Mouse (Mus musculus) MEL (cell line): Measurements from ENCODE around the gene Tapbpl. TPM values are rescaled to one million over a fixed set of nuclear protein-coding genes. Genes with fewer than 3 reads are reported as not detected.

Source experiments
- DNase-seq: peaks from one replicate; pipeline ENCODE4 v3.0.0; 2011; ENCODE audit warnings: low read depth, low spot score
- H3K27ac ChIP-seq: 2 replicates; pipeline ENCODE4 v1.5.1; 2012; ENCODE audit warnings: low read depth, mild to moderate bottlenecking, control low read depth, low read length, moderate library complexity; ENCODE audit not compliant: control insufficient read depth
- H3K27me3 ChIP-seq, 2 experiments: fragments of 150-350 bp in 1 of 2; sonication (generic) in 1 of 2; 2 replicates each; pipeline ENCODE4 v1.6.1; 2012; ENCODE audit warnings: low read length in 2 of 2, mild to moderate bottlenecking in 2 of 2, improper control_type of control experiment in 1 of 2, moderate library complexity in 1 of 2; ENCODE audit not compliant: insufficient read depth in 2 of 2, control insufficient read depth in 1 of 2
- H3K36me3 ChIP-seq, 2 experiments: 2 replicates each; pipeline ENCODE4 v1.6.1; 2012 to 2014; ENCODE audit warnings: low read length in 2 of 2, improper control_type of control experiment in 1 of 2, inconsistent platforms in 1 of 2, mild to moderate bottlenecking in 1 of 2; ENCODE audit not compliant: insufficient read depth in 2 of 2, control insufficient read depth in 1 of 2
- H3K4me1 ChIP-seq, 2 experiments: fragments of 150-350 bp in 1 of 2; sonication (generic) in 1 of 2; 2 replicates each; pipeline ENCODE4 v1.6.1; 2012; ENCODE audit warnings: low read length in 2 of 2, improper control_type of control experiment in 1 of 2, mild to moderate bottlenecking in 1 of 2; ENCODE audit not compliant: insufficient read depth in 2 of 2, control insufficient read depth in 1 of 2
- H3K4me3 ChIP-seq, 2 experiments: fragments of 150-350 bp in 1 of 2; sonication (generic) in 1 of 2; 2 replicates each; pipeline ENCODE4 v1.5.1; 2012; ENCODE audit warnings: low read depth in 2 of 2, low read length in 2 of 2, mild to moderate bottlenecking in 2 of 2, moderate library complexity in 2 of 2, control low read depth in 1 of 2, improper control_type of control experiment in 1 of 2; ENCODE audit not compliant: control insufficient read depth in 1 of 2, insufficient read depth in 1 of 2
- H3K79me2 ChIP-seq: 2 replicates; pipeline ENCODE4 v1.6.1; 2012; ENCODE audit warnings: mild to moderate bottlenecking, low read length, moderate library complexity; ENCODE audit not compliant: control insufficient read depth, poor library complexity, insufficient read depth
- H3K9ac ChIP-seq: 2 replicates; pipeline ENCODE4 v1.6.1; 2012; ENCODE audit warnings: low read depth, mild to moderate bottlenecking, control low read depth, low read length, moderate library complexity; ENCODE audit not compliant: control insufficient read depth, poor library complexity, severe bottlenecking
- H3K9me3 ChIP-seq: fragments of 150-350 bp; sonication (generic); replicated peaks from 2 replicates; pipeline ENCODE4 v1.6.1; 2012; ENCODE audit warnings: mild to moderate bottlenecking, low read length, improper control_type of control experiment, moderate library complexity; ENCODE audit not compliant: insufficient read depth
- BHLHE40 ChIP-seq: IDR thresholded peaks from 2 replicates; pipeline ENCODE4 v1.6.1; 2012; ENCODE audit warnings: low read depth, mild to moderate bottlenecking, inconsistent platforms, low read length, improper control_type of control experiment, borderline replicate concordance
- CHD1 ChIP-seq: IDR thresholded peaks from 2 replicates; pipeline ENCODE4 v1.6.1; 2012; ENCODE audit warnings: low read depth, mild to moderate bottlenecking, inconsistent platforms, low read length, improper control_type of control experiment
- CHD2 ChIP-seq: IDR thresholded peaks from 2 replicates; pipeline ENCODE4 v1.6.1; 2011; ENCODE audit warnings: low read length, improper control_type of control experiment
- E2F4 ChIP-seq: IDR thresholded peaks from 2 replicates; pipeline ENCODE4 v1.6.1; 2011; ENCODE audit warnings: low read depth, low read length, improper control_type of control experiment, borderline replicate concordance
- GATA1 ChIP-seq: IDR thresholded peaks from 2 replicates; pipeline ENCODE4 v1.6.1; 2011; ENCODE audit warnings: low read depth, low read length, improper control_type of control experiment
- HCFC1 ChIP-seq: IDR thresholded peaks from 2 replicates; pipeline ENCODE4 v1.6.1; 2012; ENCODE audit warnings: low read depth, mild to moderate bottlenecking, inconsistent platforms, low read length, improper control_type of control experiment, moderate library complexity
- KAT2A ChIP-seq: conservative IDR thresholded peaks from 2 replicates; pipeline ENCODE4 v1.6.1; 2012; ENCODE audit warnings: low read depth, low read length, improper control_type of control experiment, inconsistent platforms
- MAFK ChIP-seq: IDR thresholded peaks from 2 replicates; pipeline ENCODE4 v1.6.1; 2011; ENCODE audit warnings: low read depth, mild to moderate bottlenecking, low read length, improper control_type of control experiment, borderline replicate concordance
- MAX ChIP-seq: IDR thresholded peaks from 2 replicates; pipeline ENCODE4 v1.6.1; 2011; ENCODE audit warnings: low read length, improper control_type of control experiment
- MEF2A ChIP-seq: IDR thresholded peaks from 2 replicates; pipeline ENCODE4 v1.6.1; 2014; ENCODE audit warnings: low read depth, mild to moderate bottlenecking, inconsistent platforms, low read length, improper control_type of control experiment; ENCODE audit not compliant: poor library complexity, insufficient replicate concordance, severe bottlenecking; ENCODE audit errors: extremely low read depth
- MYB ChIP-seq: IDR thresholded peaks from 2 replicates; pipeline ENCODE4 v1.6.1; 2011; ENCODE audit warnings: mild to moderate bottlenecking, low read depth, low read length, improper control_type of control experiment
- NRF1 ChIP-seq: IDR thresholded peaks from 2 replicates; pipeline ENCODE4 v1.6.1; 2014; ENCODE audit warnings: low read depth, mild to moderate bottlenecking, inconsistent platforms, low read length, improper control_type of control experiment, moderate library complexity; ENCODE audit not compliant: poor library complexity, insufficient read depth, severe bottlenecking
- POLR2AphosphoS5 ChIP-seq: IDR thresholded peaks from 2 replicates; pipeline ENCODE4 v1.6.1; 2012; ENCODE audit warnings: low read depth, borderline replicate concordance, mild to moderate bottlenecking, inconsistent platforms, low read length, moderate library complexity, mixed read lengths
- RAD21 ChIP-seq: IDR thresholded peaks from 2 replicates; pipeline ENCODE4 v1.6.1; 2011; ENCODE audit warnings: mild to moderate bottlenecking, low read depth, low read length, improper control_type of control experiment
- RCOR1 ChIP-seq: IDR thresholded peaks from 2 replicates; pipeline ENCODE4 v1.6.1; 2012; ENCODE audit warnings: low read depth, mild to moderate bottlenecking, inconsistent platforms, low read length, improper control_type of control experiment
- SMC3 ChIP-seq: IDR thresholded peaks from 2 replicates; pipeline ENCODE4 v1.6.1; 2011; ENCODE audit warnings: low read depth, low read length, improper control_type of control experiment
- TAL1 ChIP-seq: IDR thresholded peaks from 2 replicates; pipeline ENCODE4 v1.6.1; 2012; ENCODE audit warnings: mild to moderate bottlenecking, inconsistent platforms, low read length, moderate library complexity, mixed read lengths
- TBP ChIP-seq: IDR thresholded peaks from 2 replicates; pipeline ENCODE4 v1.8.0; 2011; ENCODE audit warnings: low read depth, low read length, improper control_type of control experiment
- UBTF ChIP-seq: IDR thresholded peaks from 2 replicates; pipeline ENCODE4 v1.6.1; 2012; ENCODE audit warnings: low read depth, mild to moderate bottlenecking, inconsistent platforms, low read length, improper control_type of control experiment, moderate library complexity, borderline replicate concordance; ENCODE audit not compliant: insufficient read depth
- USF1 ChIP-seq: IDR thresholded peaks from 2 replicates; pipeline ENCODE4 v1.6.1; 2014; ENCODE audit warnings: low read depth, mild to moderate bottlenecking, inconsistent platforms, low read length, improper control_type of control experiment, moderate library complexity
- USF2 ChIP-seq, 2 experiments: IDR thresholded peaks; 2 replicates each; pipeline ENCODE4 v1.6.1; 2011 to 2012; ENCODE audit warnings: improper control_type of control experiment in 2 of 2, low read length in 2 of 2, borderline replicate concordance in 1 of 2, inconsistent platforms in 1 of 2, low read depth in 1 of 2, mild to moderate bottlenecking in 1 of 2; ENCODE audit not compliant: insufficient read depth in 1 of 2
- ZC3H11A ChIP-seq: IDR thresholded peaks from 2 replicates; pipeline ENCODE4 v1.6.1; 2012; ENCODE audit warnings: low read depth, mild to moderate bottlenecking, inconsistent platforms, low read length, improper control_type of control experiment
- ZKSCAN1 ChIP-seq: IDR thresholded peaks from 2 replicates; pipeline ENCODE4 v1.6.1; 2012; ENCODE audit warnings: low read depth, mild to moderate bottlenecking, inconsistent platforms, low read length, improper control_type of control experiment, moderate library complexity
- ZMIZ1 ChIP-seq: IDR thresholded peaks from 2 replicates; pipeline ENCODE4 v1.6.1; 2012; ENCODE audit warnings: low read depth, mild to moderate bottlenecking, inconsistent platforms, low read length, improper control_type of control experiment, moderate library complexity
- polyA plus RNA-seq, 2 experiments: library from polyadenylated mRNA; stranded (reverse) in 1 of 2; unstranded in 1 of 2; fragments of >175 nt in 1 of 2; fragments of >200 nt in 1 of 2; gene quantifications; 2 replicates each; pipeline versions ENCODE4 v1.2.1 to v1.2.4; 2012; ENCODE audit warnings: low replicate concordance in 2 of 2, low read depth in 1 of 2; ENCODE audit not compliant: insufficient read length in 2 of 2, insufficient read depth in 1 of 2, missing spikeins in 1 of 2
- total RNA-seq: library from RNA; depleted of rRNA; stranded (reverse); fragments of 300-350 nt; gene quantifications from 2 replicates; pipeline ENCODE4 v1.2.3, GENCODE M21; 2012

The Tapbpl gene
- total and polyA plus RNA-seq, 3 experiments = 2.5 to 5.2 TPM; not detected in 1

DNA sequence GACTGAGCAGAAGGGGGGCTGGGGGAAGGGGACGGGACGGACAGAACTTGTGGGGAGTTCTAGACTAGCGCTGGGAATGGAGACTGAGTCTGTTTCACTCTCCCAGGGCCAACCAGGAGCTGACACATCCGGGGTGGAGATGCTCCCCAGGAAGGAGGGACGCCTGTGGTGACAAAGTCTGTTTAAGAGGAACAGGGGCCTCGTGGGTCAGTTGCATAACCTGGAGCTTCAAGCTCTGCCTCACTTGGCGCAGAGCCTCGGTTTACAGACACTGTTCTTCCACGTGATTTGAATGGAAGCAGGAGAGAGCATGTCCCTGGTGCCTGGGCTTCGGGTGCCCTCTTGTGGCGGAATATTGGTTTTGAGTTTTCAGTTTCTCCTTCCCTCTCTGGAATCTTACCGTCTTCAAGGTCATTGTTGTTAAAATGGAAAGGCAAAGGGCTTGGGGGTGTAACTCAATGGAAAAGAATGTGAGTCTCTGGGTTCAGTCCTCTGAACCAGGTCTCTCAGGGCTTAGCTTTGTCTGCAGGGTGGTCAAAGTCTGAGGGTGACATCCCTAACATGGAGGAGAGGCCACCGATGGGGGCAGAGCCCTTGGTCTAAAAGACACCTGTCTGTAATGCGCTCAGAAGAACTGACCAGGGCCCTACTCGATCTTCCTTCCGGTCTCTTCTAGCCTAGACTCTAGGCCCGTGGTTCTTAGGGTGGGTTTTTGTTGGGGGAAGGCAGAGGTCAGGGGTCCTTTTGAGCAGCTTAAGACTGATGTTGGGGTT lies 40.0 kb upstream of the Tapbpl start (continued):
- TF ChIP-seq GATA1 = no peak
- TF ChIP-seq MYB = no peak
- TF ChIP-seq ZC3H11A = peak; percentile 92
- TF ChIP-seq USF2 (IDR thresholded peaks at IDR 0.05; ENCODE audit: borderline replicate concordance in 1 of 2, insufficient read depth in 1 of 2, low read depth in 1 of 2, low read length in 2 of 2) = no peak
- TF ChIP-seq MAX = peak; percentile 97
- peak; percentile 47 for TF ChIP-seq HCFC1
- no peak for TF ChIP-seq MAFK
- no peak for TF ChIP-seq TAL1
- TF ChIP-seq RCOR1 = peak; percentile 47; the same call in 1 of the 2 replicates
- TF ChIP-seq USF1 = peak; percentile 88
- TF ChIP-seq, all 39 proteins: peak for 19

DNA sequence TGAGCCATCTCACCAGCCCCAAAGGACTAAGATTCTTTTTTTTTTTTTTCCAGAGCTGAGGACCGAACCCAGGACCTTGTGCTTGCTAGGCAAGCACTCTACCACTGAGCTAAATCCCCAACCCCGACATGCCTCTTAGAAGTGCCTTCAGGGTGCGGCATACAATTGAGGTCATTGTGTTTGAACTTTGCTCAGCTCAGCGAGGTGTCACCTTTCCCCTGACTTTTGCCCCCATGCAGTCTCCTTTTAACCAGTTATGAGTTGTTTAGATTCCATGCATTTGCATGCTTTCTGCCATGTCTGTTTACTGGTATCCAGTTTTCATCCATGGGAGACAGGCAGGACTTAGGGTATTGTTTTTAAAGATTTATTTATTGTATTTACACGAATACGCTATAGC lies 37.1 kb upstream of the Tapbpl start:
- no peak for DNase-seq
- no peak overlapping the region for H3K9ac ChIP-seq
- H3K36me3 ChIP-seq = peaks cover 0 to 15% of the 10 kb centered on the region in 2 experiments; a peak in 2 of 4 replicates
- no peaks in the 10 kb centered on the region for H3K79me2 ChIP-seq
- H3K9me3 ChIP-seq = no peaks in the 10 kb centered on the region
- H3K27ac ChIP-seq = no peak overlapping the region
- peaks cover 0 to 6% of the 10 kb centered on the region in 2 experiments for H3K27me3 ChIP-seq
- no peak overlapping the region for H3K4me3 ChIP-seq
- peaks cover 0 to 10% of the 10 kb centered on the region in 2 experiments; a peak in 3 of 4 replicates for H3K4me1 ChIP-seq
- TF ChIP-seq UBTF (no peak), CHD1 (no peak), KAT2A (no peak), POLR2AphosphoS5 (no peak), NRF1 (no peak), CHD2 (no peak), RAD21 (no peak), MAX (no peak), E2F4 (no peak), USF2 (IDR thresholded peaks at IDR 0.05; ENCODE audit: borderline replicate concordance in 1 of 2, insufficient read depth in 1 of 2, low read depth in 1 of 2, low read length in 2 of 2) (no peak), MYB (no peak), USF1 (no peak), MEF2A (no peak), ZKSCAN1 (no peak), MAFK (no peak), SMC3 (no peak), BHLHE40 (no peak), TBP (no peak), ZMIZ1 (no peak), HCFC1 (no peak)
- TF ChIP-seq, all 39 proteins: peak for 0
